Mouse (Mus musculus) embryonic facial prominence, embryonic 13.5 days (tissue): ENCODE measurements around the gene Trh. TPM values are rescaled to one million over a fixed set of nuclear protein-coding genes. Genes with fewer than 3 reads are reported as not detected.
A peak's percentile ranks its signal among the peaks of the same experiment; 100 is the strongest.

Experiments used
- ATAC-seq: fragments of 200-750 bp; cut with Nextera tagmentation; 2 replicates; pipeline ENCODE4 v1.8.0; 2017; ENCODE audit warnings: low read depth; ENCODE audit not compliant: insufficient number of reproducible peaks, insufficient read depth, low FRiP score, low TSS enrichment
- H3K27ac ChIP-seq: fragments of 300-500 bp; sonication (generic); 2 replicates; pipeline ENCODE4 v1.5.1; 2015; ENCODE audit warnings: moderate library complexity, mild to moderate bottlenecking, inconsistent platforms
- H3K27me3 ChIP-seq: fragments of 300-500 bp; sonication (generic); 2 replicates; pipeline ENCODE4 v1.6.1; 2015; ENCODE audit warnings: mild to moderate bottlenecking, inconsistent platforms
- H3K36me3 ChIP-seq: fragments of 300-500 bp; sonication (generic); 2 replicates; pipeline ENCODE4 v1.6.1; 2015; ENCODE audit warnings: mild to moderate bottlenecking, inconsistent platforms
- H3K4me1 ChIP-seq: fragments of 300-500 bp; sonication (generic); 2 replicates; pipeline ENCODE4 v1.6.1; 2015; ENCODE audit warnings: inconsistent platforms
- H3K4me2 ChIP-seq: fragments of 300-500 bp; sonication (generic); 2 replicates; pipeline ENCODE4 v1.6.1; 2015; ENCODE audit warnings: moderate library complexity, mild to moderate bottlenecking, inconsistent platforms
- H3K4me3 ChIP-seq: fragments of 300-500 bp; sonication (generic); 2 replicates; pipeline ENCODE4 v1.5.1; 2015; ENCODE audit warnings: mild to moderate bottlenecking, inconsistent platforms
- H3K9ac ChIP-seq: fragments of 300-500 bp; sonication (generic); 2 replicates; pipeline ENCODE4 v1.6.1; 2015; ENCODE audit warnings: mild to moderate bottlenecking, inconsistent platforms
- H3K9me3 ChIP-seq: fragments of 300-500 bp; sonication (generic); 2 replicates; pipeline ENCODE4 v1.6.1; 2016; ENCODE audit warnings: inconsistent platforms
- WGBS: fragments of 180-500 bp; shearing (Covaris S2); methylation state at CpG from one replicate; pipeline ENCODE4 v1.1.7; 2015; ENCODE audit warnings: mixed read lengths; 5-methylcytosine and 5-hydroxymethylcytosine counted together
- polyA plus RNA-seq: library from polyadenylated mRNA; unstranded; fragments of >200 nt; fragmentation: Nextera tagmentation; extraction: Ambion mirVana; gene quantifications from 2 replicates; pipeline ENCODE4 v1.2.1, GENCODE M21; 2015

Trh gene
- polyA plus RNA-seq, 1 experiment from 2014 or later = not detected

DNA sequence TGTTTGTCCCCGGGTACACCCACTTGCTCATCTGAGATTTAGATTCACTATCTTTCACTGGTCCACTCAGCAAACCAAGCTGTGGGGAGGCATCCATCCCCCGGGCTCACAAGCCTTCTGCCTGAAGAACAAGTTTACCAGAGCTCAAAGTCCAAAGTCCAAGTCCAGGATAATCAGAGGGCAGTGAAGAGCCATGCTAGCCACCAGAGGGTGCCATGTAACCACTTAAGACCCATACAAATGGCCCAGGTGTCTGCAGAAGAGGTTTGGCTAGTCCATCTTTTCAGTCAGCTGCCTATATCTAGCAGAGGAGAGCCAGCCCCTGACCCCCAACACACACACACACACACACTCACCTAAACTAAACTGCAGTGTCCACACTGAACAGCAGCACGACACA, 25.0 kb downstream of the Trh start:
- H3K9me3 ChIP-seq = no peaks in the 10 kb centered on the region
- H3K27ac ChIP-seq = no peak overlapping the region
- H3K27me3 ChIP-seq = peaks cover 5% of the 10 kb centered on the region; the same call in 1 of the 2 replicates
- H3K36me3 ChIP-seq = no peaks in the 10 kb centered on the region
- WGBS = 42% methylated on average over 3 of the region's 3 CpGs
- H3K9ac ChIP-seq = no peak overlapping the region
- no peaks in the 10 kb centered on the region for H3K4me1 ChIP-seq
- no peak overlapping the region for H3K4me2 ChIP-seq
- no peak overlapping the region for H3K4me3 ChIP-seq
- ATAC-seq = no peak

DNA sequence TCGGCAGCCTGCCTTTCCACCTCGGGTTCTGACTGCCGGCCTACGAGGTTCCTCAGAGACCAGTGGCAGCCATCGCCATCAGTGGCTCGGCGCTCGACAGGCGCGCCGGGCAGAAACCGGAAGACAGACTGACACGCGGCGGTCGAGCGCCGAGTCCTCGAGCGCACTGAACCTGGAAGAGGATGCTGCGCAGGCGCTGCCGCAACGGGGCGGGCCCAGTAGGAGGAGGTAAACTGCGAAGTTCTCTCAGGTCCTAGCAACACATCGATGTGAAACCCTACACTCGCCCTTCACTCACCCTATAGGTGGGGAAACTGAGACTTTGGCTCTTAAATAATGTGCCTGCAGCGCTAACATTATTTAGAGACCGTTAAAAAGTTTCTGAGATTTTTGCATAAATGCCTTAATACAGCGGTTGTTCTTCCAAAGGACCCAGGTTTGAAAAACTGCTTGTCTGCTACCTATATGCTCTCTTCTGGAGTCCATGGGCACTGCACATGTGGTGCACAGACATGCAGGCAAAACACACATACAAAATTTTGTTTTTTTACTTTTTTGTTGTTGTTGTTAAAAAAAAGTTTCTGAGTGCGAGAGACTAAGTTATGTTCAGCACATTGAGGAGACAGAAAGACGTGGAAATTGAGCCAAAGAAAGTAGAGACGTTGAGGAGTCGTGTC, 29.5 kb downstream of the Trh start, which contains the start of gene Rbsn:
Gene Rbsn (minus strand): TSS at position 153 of the 677 bp plus-strand sequence.
- Histone ChIP-seq H3K27ac (peak within 1 kb of the TSS; percentile 80), H3K36me3 (peaks cover 16% of the 10 kb centered on the region), H3K9ac (peak within 1 kb of the TSS; percentile 97), H3K4me1 (peaks cover 11% of the 10 kb centered on the region), H3K9me3 (no peaks in the 10 kb centered on the region), H3K27me3 (peaks cover 5% of the 10 kb centered on the region; the same call in 1 of the 2 replicates), H3K4me2 (peak within 1 kb of the TSS; percentile 95), H3K4me3 (peak within 1 kb of the TSS; percentile 99)
- 10% methylated on average over 35 of the region's 35 CpGs for WGBS
- peak; percentile 94 for ATAC-seq

DNA sequence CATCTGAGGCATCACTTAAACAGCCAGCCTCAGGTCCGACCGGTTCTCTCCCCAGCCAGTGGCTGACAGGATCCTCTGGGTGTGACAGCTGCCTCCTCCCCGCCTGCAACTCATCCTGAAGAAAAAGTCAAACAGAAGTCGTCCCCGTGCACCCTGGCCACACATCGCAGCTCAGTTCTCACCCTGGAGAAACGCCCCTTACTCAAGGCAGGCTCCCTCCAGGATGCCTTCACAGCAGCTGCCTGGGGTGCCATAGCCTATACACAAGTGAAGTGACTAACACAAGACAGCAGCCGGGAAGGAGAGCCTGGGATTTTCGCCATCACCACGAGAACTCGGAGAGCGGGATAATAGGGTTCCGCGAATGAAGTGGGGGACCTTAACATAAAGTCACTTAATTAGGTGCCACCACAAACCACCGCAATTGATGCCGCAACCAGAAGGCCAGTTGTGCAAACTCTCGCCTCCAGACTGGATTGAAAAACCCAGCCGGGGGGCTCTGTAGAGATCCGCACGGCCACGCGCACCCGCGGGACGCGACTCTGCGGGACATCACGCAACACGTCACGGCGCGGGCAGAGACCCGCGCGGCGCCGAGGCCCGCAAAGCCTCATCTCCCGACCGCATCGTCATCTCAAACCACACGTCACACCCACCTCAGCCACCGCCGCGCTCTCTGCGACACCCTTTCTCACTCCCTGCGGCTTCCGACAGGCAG, 30.2 kb downstream of the Trh start:
- Histone ChIP-seq H3K9ac (peak overlapping the region; percentile 97), H3K9me3 (no peaks in the 10 kb centered on the region), H3K27me3 (peaks cover 5% of the 10 kb centered on the region; the same call in 1 of the 2 replicates), H3K36me3 (peaks cover 22% of the 10 kb centered on the region), H3K27ac (peak overlapping the region; percentile 80), H3K4me1 (peaks cover 11% of the 10 kb centered on the region), H3K4me2 (peak overlapping the region; percentile 95), H3K4me3 (peak overlapping the region; percentile 99)
- under 1% methylated on average over 48 of the region's 48 CpGs for WGBS
- peak; percentile 56 for ATAC-seq

DNA sequence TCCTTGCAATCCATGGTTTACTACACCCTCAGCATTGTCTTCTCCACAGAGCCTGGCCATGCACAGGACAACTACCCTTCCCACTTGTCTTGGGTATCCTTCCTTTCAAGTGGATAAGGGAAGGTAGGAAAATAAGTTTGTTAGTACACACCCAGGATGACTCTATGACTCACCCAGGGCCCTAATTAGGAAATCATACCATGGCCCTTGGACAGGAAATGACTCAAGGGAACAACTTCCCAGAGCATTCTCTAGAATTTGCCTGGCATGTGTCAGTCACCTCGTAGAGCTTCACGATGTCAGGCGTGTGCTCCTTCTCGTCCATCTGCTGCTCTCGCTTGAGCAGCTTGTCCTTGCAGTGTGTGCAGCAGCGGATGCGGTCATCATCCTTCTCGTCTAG, 45.0 kb downstream of the Trh start:
- no peak overlapping the region for H3K4me2 ChIP-seq
- H3K27me3 ChIP-seq = no peaks in the 10 kb centered on the region
- no peak overlapping the region for H3K9ac ChIP-seq
- no peak overlapping the region for H3K27ac ChIP-seq
- H3K4me3 ChIP-seq = no peak overlapping the region
- peaks cover 85% of the 10 kb centered on the region for H3K36me3 ChIP-seq
- 89% methylated on average over 8 of the region's 8 CpGs for WGBS
- no peak for ATAC-seq
- no peaks in the 10 kb centered on the region for H3K9me3 ChIP-seq
- no peaks in the 10 kb centered on the region for H3K4me1 ChIP-seq

Other genes with a start within 250 kb of the Trh start
- gene Nr2c2, start 153.3 kb downstream of the Trh start, polyA plus RNA-seq = 20.7 and 27.1 TPM in 2 replicates
- 85.8 and 90.5 TPM in 2 replicates for gene Mrps25, start 60.6 kb downstream of the Trh start, polyA plus RNA-seq
- 28.7 and 33.6 TPM in 2 replicates for gene Rbsn, start 29.7 kb downstream of the Trh start, polyA plus RNA-seq